Mouse (Mus musculus): ENCODE measurements around the gene Sertad4. TPM values are rescaled to one million over a fixed set of nuclear protein-coding genes. Genes with fewer than 3 reads are reported as not detected.

Gene Sertad4
- 25.2 and 25.7 TPM in 2 replicates for polyA plus RNA-seq (2016; fragmentation: Nextera tagmentation; extraction: Ambion mirVana)

GRCm38 (mm10) chr1:192855474-192856230 lies at the start of gene Sertad4:
Sertad4 (minus strand) TSS chr1:192855756.
- Histone ChIP-seq H3K9me3 (no peaks in the 10 kb centered on the region), H3K4me1 (peaks cover 37% of the 10 kb centered on the region), H3K9ac (peak within 1 kb of the TSS; percentile 93), H3K27ac (peak within 1 kb of the TSS; percentile 97), H3K4me2 (replicated peaks) (peak within 1 kb of the TSS; percentile 75), H3K36me3 (no peaks in the 10 kb centered on the region), H3K27me3 (replicated peaks) (peaks cover 15% of the 10 kb centered on the region; the same call in 1 of the 2 replicates), H3K4me3 (peak within 1 kb of the TSS; percentile 79)
- under 1% methylated on average over 72 of the region's 75 CpGs for WGBS
- ATAC-seq (ENCODE audit: low FRiP score, low read depth) = peak; percentile 64

GRCm38 (mm10) chr1:192901516-192901915 lies 46.0 kb upstream of the Sertad4 start:
- Histone ChIP-seq H3K27me3 (replicated peaks) (no peaks in the 10 kb centered on the region), H3K9me3 (no peaks in the 10 kb centered on the region), H3K4me2 (replicated peaks) (no peak overlapping the region), H3K4me3 (no peak overlapping the region), H3K27ac (no peak overlapping the region), H3K36me3 (no peaks in the 10 kb centered on the region), H3K9ac (no peak overlapping the region), H3K4me1 (no peaks in the 10 kb centered on the region)
- WGBS = 83% methylated on average over 2 of the region's 2 CpGs
- no peak for ATAC-seq (ENCODE audit: low FRiP score, low read depth)

GRCm38 (mm10) chr1:192900913-192901312 lies 45.4 kb upstream of the Sertad4 start:
- Histone ChIP-seq H3K4me3 (no peak overlapping the region), H3K9me3 (no peaks in the 10 kb centered on the region), H3K27ac (no peak overlapping the region), H3K36me3 (no peaks in the 10 kb centered on the region), H3K27me3 (replicated peaks) (no peaks in the 10 kb centered on the region), H3K4me1 (no peaks in the 10 kb centered on the region), H3K9ac (no peak overlapping the region), H3K4me2 (replicated peaks) (no peak overlapping the region)
- ATAC-seq (ENCODE audit: low FRiP score, low read depth) = no peak
- WGBS = 57% methylated on average over 3 of the region's 3 CpGs

GRCm38 (mm10) chr1:192898742-192899141 lies 43.2 kb upstream of the Sertad4 start:
- WGBS = 14% methylated on average over 2 of the region's 2 CpGs
- Histone ChIP-seq H3K27me3 (replicated peaks) (no peaks in the 10 kb centered on the region), H3K4me3 (no peak overlapping the region), H3K9me3 (no peaks in the 10 kb centered on the region), H3K27ac (no peak overlapping the region), H3K9ac (no peak overlapping the region), H3K4me1 (no peaks in the 10 kb centered on the region), H3K36me3 (no peaks in the 10 kb centered on the region), H3K4me2 (replicated peaks) (no peak overlapping the region)
- ATAC-seq (ENCODE audit: low FRiP score, low read depth) = no peak

GRCm38 (mm10) chr1:192897218-192897617 lies 41.7 kb upstream of the Sertad4 start:
- Histone ChIP-seq H3K4me2 (replicated peaks) (no peak overlapping the region), H3K9ac (no peak overlapping the region), H3K4me1 (no peaks in the 10 kb centered on the region), H3K4me3 (no peak overlapping the region), H3K36me3 (no peaks in the 10 kb centered on the region), H3K27ac (no peak overlapping the region), H3K9me3 (no peaks in the 10 kb centered on the region), H3K27me3 (replicated peaks) (no peaks in the 10 kb centered on the region)
- WGBS = 68% methylated on average over 10 of the region's 10 CpGs
- no peak for ATAC-seq (ENCODE audit: low FRiP score, low read depth)

GRCm38 (mm10) chr1:192896076-192896475 lies 40.5 kb upstream of the Sertad4 start:
- ATAC-seq (ENCODE audit: low FRiP score, low read depth) = no peak
- H3K4me3 ChIP-seq = no peak overlapping the region
- WGBS = 93% methylated on average over 3 of the region's 3 CpGs

GRCm38 (mm10) chr1:192890716-192891115 lies 35.2 kb upstream of the Sertad4 start:
- no peak overlapping the region for H3K27ac ChIP-seq
- H3K27me3 ChIP-seq (replicated peaks) = no peaks in the 10 kb centered on the region
- no peaks in the 10 kb centered on the region for H3K36me3 ChIP-seq
- H3K4me2 ChIP-seq (replicated peaks) = no peak overlapping the region
- 88% methylated on average over 3 of the region's 3 CpGs for WGBS
- H3K4me3 ChIP-seq = no peak overlapping the region
- H3K9me3 ChIP-seq = no peaks in the 10 kb centered on the region
- H3K9ac ChIP-seq = no peak overlapping the region
- H3K4me1 ChIP-seq = no peaks in the 10 kb centered on the region
- no peak for ATAC-seq (ENCODE audit: low FRiP score, low read depth)

More at GRCm38 (mm10) chr1:192896076-192896475, 40.5 kb upstream of the Sertad4 start:
- Histone ChIP-seq H3K4me1 (no peaks in the 10 kb centered on the region), H3K9ac (no peak overlapping the region), H3K27ac (no peak overlapping the region), H3K4me2 (replicated peaks) (no peak overlapping the region), H3K27me3 (replicated peaks) (no peaks in the 10 kb centered on the region), H3K9me3 (no peaks in the 10 kb centered on the region), H3K36me3 (no peaks in the 10 kb centered on the region)

- Histone ChIP-seq H3K4me2 (replicated peaks) (no peak overlapping the region), H3K9ac (no peak overlapping the region), H3K36me3 (no peaks in the 10 kb centered on the region), H3K4me1 (no peaks in the 10 kb centered on the region), H3K27ac (no peak overlapping the region), H3K9me3 (no peaks in the 10 kb centered on the region), H3K27me3 (replicated peaks) (no peaks in the 10 kb centered on the region), H3K4me3 (no peak overlapping the region)
- WGBS = 70% methylated on average over 2 of the region's 2 CpGs
- ATAC-seq (ENCODE audit: low FRiP score, low read depth) = no peak
These were observed 27.2 kb upstream of the Sertad4 start for GRCm38 (mm10) chr1:192882617-192883295.

GRCm38 (mm10) chr1:192880130-192880529 lies 24.6 kb upstream of the Sertad4 start:
- H3K4me1 ChIP-seq = no peaks in the 10 kb centered on the region
- WGBS = 80% methylated on average over 4 of the region's 4 CpGs
- H3K27ac ChIP-seq = no peak overlapping the region
- no peak for ATAC-seq (ENCODE audit: low FRiP score, low read depth)
- H3K4me2 ChIP-seq (replicated peaks) = no peak overlapping the region
- no peaks in the 10 kb centered on the region for H3K9me3 ChIP-seq
- H3K27me3 ChIP-seq (replicated peaks) = no peaks in the 10 kb centered on the region
- no peak overlapping the region for H3K9ac ChIP-seq
- no peaks in the 10 kb centered on the region for H3K36me3 ChIP-seq
- no peak overlapping the region for H3K4me3 ChIP-seq

- Histone ChIP-seq H3K27ac (no peak overlapping the region), H3K36me3 (no peaks in the 10 kb centered on the region), H3K9ac (no peak overlapping the region), H3K4me1 (no peaks in the 10 kb centered on the region), H3K27me3 (replicated peaks) (no peaks in the 10 kb centered on the region), H3K4me3 (no peak overlapping the region), H3K4me2 (replicated peaks) (no peak overlapping the region), H3K9me3 (no peaks in the 10 kb centered on the region)
- 88% methylated on average over 7 of the region's 7 CpGs for WGBS
- no peak for ATAC-seq (ENCODE audit: low FRiP score, low read depth)
These were observed 23.6 kb upstream of the Sertad4 start for GRCm38 (mm10) chr1:192879086-192879580.

GRCm38 (mm10) chr1:192872841-192873240 lies 17.3 kb upstream of the Sertad4 start:
- no peak for ATAC-seq (ENCODE audit: low FRiP score, low read depth)
- no peak overlapping the region for H3K4me3 ChIP-seq
- H3K36me3 ChIP-seq = no peaks in the 10 kb centered on the region
- no peak overlapping the region for H3K9ac ChIP-seq
- H3K9me3 ChIP-seq = no peaks in the 10 kb centered on the region
- no peak overlapping the region for H3K4me2 ChIP-seq (replicated peaks)
- H3K4me1 ChIP-seq = no peaks in the 10 kb centered on the region
- WGBS = 63% methylated on average over 5 of the region's 5 CpGs
- no peak overlapping the region for H3K27ac ChIP-seq
- no peaks in the 10 kb centered on the region for H3K27me3 ChIP-seq (replicated peaks)

GRCm38 (mm10) chr1:192869761-192870160 lies 14.2 kb upstream of the Sertad4 start:
- H3K9ac ChIP-seq = no peak overlapping the region
- no peaks in the 10 kb centered on the region for H3K9me3 ChIP-seq
- ATAC-seq (ENCODE audit: low FRiP score, low read depth) = no peak
- no peak overlapping the region for H3K4me2 ChIP-seq (replicated peaks)
- H3K27ac ChIP-seq = no peak overlapping the region
- H3K4me3 ChIP-seq = no peak overlapping the region
- H3K4me1 ChIP-seq = no peaks in the 10 kb centered on the region
- no peaks in the 10 kb centered on the region for H3K27me3 ChIP-seq (replicated peaks)
- no peaks in the 10 kb centered on the region for H3K36me3 ChIP-seq
- 81% methylated on average over 1 of the region's 1 CpGs for WGBS
